Mouse (Mus musculus) ovary, postnatal 36 days (tissue): Measurements from ENCODE around the gene Gm45837.

Source experiments
- DNase-seq: peaks from one replicate; pipeline ENCODE4 v3.0.0; 2022; ENCODE audit warnings: low spot score, mixed read lengths

The Gm45837 gene

GRCm38 (mm10) chr7:101465392-101465791, 54.7 kb downstream of the Gm45837 start:
- DNase-seq: peak; percentile 18

GRCm38 (mm10) chr7:101465850-101466580, 55.3 kb downstream of the Gm45837 start:
- DNase-seq: no peak

DNA sequence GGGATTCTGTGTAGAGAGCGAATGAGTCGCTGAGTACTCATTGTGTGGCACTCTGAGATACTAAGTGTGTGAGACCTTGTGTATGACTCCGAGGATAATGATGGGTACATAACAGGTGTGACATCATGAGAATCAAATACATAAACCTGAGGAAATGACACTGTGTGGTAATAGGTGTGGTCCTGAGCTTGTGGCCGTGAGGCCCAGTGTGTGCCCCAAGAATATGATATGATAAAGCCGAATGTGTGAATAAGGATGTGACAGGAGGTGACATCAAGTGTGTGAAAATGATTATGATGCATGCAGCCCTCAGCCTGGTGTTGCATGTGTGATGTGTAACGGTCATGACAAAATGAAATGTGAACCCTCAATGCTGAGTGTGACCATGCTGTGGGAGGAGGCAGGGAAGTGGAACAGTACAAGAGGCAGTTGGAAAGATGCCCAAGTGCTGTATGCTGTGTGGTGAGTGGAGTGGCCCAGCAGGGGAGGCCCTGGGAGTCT, 55.9 kb downstream of the Gm45837 start:
- no peak for DNase-seq

- no peak for DNase-seq
Measured at GRCm38 (mm10) chr7:101471423-101471822, 60.7 kb downstream of the Gm45837 start.

DNA sequence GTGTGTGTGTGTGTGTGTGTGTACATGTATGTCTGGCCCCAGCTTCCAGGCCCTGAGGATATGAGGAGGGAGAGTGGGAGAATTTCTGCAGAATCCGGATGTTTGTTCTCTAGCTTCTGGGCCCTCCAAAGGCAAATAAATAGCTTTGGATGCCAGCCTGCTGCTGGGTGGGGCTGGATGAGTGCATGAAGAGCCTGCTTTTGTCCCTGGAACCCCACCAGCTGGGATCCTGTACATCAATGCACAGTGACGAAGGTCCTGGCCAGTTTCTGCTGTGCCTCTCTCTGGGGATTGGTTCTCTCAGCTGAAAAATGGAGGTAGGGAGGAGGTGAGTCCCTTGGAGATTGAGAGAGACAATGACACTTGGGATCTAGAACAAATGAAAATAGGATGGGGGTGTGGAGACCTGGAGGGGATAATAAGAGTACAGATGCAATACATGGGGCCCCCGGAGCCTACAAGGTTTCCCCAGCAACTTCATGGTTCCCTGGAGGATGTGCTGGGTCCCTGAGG, 61.3 kb downstream of the Gm45837 start:
- no peak for DNase-seq

DNA sequence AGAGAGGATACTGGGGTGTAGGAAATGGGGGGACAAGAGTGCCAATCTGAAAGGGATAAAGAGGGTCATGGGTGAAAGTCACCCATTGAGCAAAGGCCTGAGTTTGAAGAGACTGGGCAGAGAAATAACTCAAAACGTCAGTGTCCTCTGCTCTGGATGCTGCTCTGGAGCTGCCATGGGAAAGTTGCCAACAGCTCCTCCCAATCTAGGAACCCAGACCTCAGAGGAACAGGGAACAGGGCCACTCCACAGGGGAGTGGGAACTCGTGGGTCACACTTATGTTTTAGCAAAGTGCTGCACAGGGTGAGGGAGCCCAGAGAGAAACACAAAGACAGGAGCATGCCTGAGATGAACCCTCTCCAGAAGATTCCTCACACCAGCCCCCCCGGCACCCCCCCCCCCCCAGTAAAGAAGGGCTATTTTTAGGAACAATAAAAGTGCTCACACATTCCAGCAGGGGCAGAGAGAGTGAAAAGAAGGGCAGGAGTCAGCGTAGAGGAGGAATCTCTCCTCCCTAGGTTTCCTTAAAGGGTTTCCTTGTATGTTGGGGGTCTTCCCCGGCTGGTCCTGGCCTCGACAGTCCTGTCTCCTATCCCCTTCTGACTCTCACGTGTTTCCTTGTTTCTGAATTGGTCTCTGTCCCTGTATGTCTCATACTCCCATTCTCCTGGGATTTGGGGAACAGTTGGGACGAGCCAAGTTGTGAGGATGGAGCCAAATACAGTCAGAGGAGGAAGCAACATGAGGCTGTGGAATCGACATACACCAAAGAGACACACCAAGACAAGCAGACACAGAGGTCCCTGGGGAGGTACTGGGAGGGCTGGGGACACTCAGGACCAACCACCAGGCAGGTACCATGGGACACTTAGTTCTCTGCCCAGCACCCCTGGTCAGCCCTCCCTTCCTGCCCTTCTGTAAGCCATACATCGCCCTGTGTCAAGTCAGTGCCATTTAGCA, 62.2 kb downstream of the Gm45837 start:
- DNase-seq: no peak

DNA sequence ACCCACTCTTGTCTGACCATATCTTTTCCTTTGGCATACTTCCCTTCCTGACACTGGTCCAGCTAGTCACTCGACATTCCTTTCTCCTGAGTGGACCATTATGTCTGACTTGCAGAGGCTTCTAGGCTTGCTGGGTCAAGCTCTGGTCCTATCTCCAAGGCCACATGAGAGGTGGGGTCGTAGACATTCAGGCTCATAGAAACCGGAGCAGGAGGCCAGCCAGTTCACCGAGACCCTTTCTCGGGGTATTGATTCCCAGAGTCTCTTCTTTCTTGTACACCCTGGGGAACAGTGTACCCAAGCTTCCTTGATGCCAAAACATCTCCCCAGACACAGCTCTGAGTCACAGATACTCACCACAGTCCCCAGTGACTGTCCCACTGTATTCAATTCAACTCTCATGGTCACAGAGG, 63.7 kb downstream of the Gm45837 start:
- DNase-seq: no peak

DNA sequence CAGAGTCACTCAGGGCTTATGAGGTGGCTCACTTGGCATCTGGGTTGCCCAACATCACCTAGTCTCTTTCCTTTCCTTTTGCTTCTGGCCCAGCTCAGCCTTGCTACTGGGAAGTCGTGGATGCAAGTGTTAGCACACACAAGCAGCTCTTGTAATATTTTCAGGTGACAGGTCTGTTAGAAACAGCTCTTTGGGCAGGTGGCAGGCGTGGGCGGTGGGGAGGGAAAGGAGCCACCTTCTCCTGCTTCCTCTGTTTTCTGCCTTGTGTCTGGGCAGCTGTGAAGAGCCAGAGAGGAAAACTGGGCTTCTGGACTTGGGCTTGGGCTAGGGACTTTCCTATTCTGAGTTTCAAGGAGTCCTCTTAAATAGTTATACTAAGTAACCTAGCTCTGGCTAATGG, 65.3 kb downstream of the Gm45837 start:
- DNase-seq: no peak

GRCm38 (mm10) chr7:101476493-101476892, 65.8 kb downstream of the Gm45837 start:
- no peak for DNase-seq

- DNase-seq: no peak
Measured at GRCm38 (mm10) chr7:101477200-101477599, 66.5 kb downstream of the Gm45837 start.

GRCm38 (mm10) chr7:101478099-101478498, 67.4 kb downstream of the Gm45837 start:
- DNase-seq: no peak

GRCm38 (mm10) chr7:101479841-101480240, 69.2 kb downstream of the Gm45837 start:
- DNase-seq: no peak

DNA sequence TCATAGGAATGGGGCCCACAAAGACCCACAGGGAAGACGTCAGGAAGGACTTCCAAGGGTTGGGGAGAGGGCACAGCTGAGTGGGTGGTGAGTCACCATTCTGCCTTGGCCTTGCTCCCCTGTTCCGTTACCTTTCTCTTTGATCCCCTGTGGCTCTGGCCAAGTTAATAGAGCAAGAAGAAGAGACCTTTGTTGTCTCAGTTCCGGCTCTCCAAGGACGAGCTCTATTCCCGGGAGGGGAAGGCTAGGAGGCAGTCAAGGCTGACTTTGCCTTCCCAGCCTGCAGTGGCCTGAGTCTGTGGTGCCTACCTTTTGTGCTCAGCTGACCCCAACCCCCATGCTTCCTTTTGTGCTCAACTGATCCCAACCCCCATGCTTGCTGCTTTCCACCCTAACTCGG, 70.0 kb downstream of the Gm45837 start:
- DNase-seq: no peak

- no peak for DNase-seq
Measured at GRCm38 (mm10) chr7:101481872-101482498, 71.3 kb downstream of the Gm45837 start.

DNA sequence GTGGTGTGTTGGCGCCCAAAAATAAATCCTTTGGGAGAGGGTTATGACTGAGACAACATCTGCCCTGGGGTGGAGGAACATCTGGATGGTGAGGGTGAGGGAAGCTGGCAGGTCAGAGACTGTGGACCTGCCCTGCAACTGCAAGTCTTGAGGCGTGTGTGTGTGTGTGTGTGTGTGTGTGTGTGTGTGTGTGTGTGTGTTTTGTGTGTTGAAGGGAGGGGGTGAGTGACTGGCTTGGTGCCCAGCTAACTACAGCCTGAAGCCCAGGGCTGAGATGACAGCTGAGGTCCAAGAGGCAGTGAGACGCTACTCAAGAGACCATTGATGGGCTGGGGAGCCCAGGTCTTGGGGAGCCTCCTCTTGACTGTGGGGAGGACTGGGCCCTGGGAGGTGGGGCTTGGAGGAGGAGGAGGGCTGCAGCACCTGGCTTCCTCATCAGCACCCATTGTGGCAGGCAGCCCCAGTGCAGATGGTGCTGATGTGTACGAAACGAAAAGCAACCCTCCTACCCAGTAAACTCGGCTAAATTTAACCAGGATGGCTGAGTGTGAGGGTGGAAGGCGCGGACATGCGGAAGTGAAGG, 71.9 kb downstream of the Gm45837 start:
- no peak for DNase-seq

GRCm38 (mm10) chr7:101483498-101484115, 72.9 kb downstream of the Gm45837 start:
- DNase-seq: no peak

GRCm38 (mm10) chr7:101487102-101487501, 76.4 kb downstream of the Gm45837 start:
- no peak for DNase-seq

GRCm38 (mm10) chr7:101490952-101491351, 80.3 kb downstream of the Gm45837 start:
- DNase-seq: no peak

DNA sequence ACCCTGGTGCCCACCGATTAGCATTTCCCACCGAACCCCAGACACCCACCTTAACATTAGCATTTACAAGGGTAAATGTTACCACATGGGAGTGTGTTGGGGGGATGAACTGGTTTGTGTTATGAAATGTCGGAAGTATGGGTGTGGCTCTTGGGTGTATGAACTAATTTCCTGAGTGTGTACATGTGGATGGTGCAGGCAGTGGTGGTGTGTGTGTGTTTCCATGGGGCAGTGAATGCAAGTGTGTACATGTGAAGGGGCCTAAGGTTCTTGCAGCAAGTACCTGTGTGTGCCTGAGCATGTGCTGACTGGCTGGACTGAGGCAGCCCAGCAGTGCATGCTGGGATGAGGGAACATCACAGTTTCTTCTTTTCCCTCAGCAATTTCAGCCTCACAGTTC, 87.7 kb downstream of the Gm45837 start:
- no peak for DNase-seq

DNA sequence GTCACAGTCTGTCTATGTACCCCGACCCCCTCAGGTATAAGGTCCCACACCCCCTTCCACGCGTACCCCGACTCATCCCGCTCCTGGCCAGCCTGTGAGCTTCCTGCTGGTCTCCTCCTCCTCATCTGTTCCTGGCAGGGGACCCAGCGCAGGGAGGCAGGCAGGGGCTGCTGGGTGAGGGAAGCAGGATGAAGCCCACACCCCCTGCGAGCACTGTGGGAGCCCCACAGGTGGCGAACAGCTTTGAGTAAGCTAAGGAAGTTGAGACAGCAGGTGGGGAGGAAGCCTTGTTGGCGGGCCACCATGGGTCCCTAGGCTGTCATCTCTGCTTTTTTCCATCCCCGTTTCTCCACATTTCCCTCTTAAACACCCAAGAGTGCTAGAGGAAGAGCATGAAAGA, 88.6 kb downstream of the Gm45837 start:
- DNase-seq: no peak

DNA sequence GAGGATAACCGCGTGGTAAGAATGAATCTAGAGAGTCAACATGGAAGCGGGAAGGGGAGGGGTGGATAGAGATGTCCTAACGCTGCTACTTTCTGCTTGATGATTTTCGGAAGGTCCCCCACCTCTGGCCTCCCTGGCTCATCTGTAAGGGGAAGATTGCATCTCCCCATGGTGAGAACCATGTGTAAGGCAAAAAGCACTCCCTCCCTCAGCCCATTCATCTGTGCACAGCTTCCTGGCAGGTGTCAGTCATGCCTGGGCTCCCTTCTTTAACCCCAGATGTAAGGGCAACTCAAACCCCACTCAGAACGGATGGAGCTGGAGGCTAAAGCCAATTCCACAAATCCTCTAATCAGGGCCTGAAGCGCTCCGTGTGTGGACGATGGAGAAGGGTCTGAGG, 89.0 kb downstream of the Gm45837 start:
- no peak for DNase-seq
